Mouse (Mus musculus) lung, postnatal 0 days (tissue): ENCODE measurements around the gene Foxf1. TPM values are rescaled to one million over a fixed set of nuclear protein-coding genes. Genes with fewer than 3 reads are reported as not detected.
A peak's percentile ranks its signal among the peaks of the same experiment; 100 is the strongest.

ENCODE experiments used
- ATAC-seq: fragments of 200-750 bp; cut with Nextera tagmentation; 2 replicates; pipeline ENCODE4 v1.8.0; 2017; ENCODE audit warnings: moderate library complexity
- DNase-seq: peaks from one replicate; pipeline ENCODE4 v3.0.0-alpha.2; 2016; ENCODE audit warnings: low spot score
- H3K27ac ChIP-seq: fragments of 300-500 bp; sonication (generic); 2 replicates; pipeline ENCODE4 v1.5.1; 2014; ENCODE audit warnings: antibody characterized with exemption, mild to moderate bottlenecking, low read length, mixed read lengths
- H3K27me3 ChIP-seq: fragments of 300-500 bp; sonication (generic); replicated peaks from 2 replicates; pipeline ENCODE4 v1.6.1; 2014; ENCODE audit warnings: low read length, mixed read lengths; ENCODE audit not compliant: insufficient read depth
- H3K36me3 ChIP-seq: fragments of 300-500 bp; sonication (generic); 2 replicates; pipeline ENCODE4 v1.6.1; 2014; ENCODE audit warnings: low read length, mixed read lengths; ENCODE audit not compliant: insufficient read depth
- H3K4me1 ChIP-seq: fragments of 300-500 bp; sonication (generic); 2 replicates; pipeline ENCODE4 v1.6.1; 2014; ENCODE audit warnings: antibody characterized with exemption, low read depth, low read length, mixed read lengths; ENCODE audit not compliant: insufficient read depth
- H3K4me2 ChIP-seq: fragments of 300-500 bp; sonication (generic); replicated peaks from 2 replicates; pipeline ENCODE4 v1.6.1; 2014; ENCODE audit warnings: low read depth, mild to moderate bottlenecking, low read length, moderate library complexity, mixed read lengths
- H3K4me3 ChIP-seq: fragments of 300-500 bp; sonication (generic); 2 replicates; pipeline ENCODE4 v1.5.1; 2014; ENCODE audit warnings: low read depth, low read length
- H3K9ac ChIP-seq: fragments of 300-500 bp; sonication (generic); replicated peaks from 2 replicates; pipeline ENCODE4 v1.6.1; 2014; ENCODE audit warnings: low read depth, mild to moderate bottlenecking
- H3K9me3 ChIP-seq: fragments of 300-500 bp; sonication (generic); 2 replicates; pipeline ENCODE4 v1.6.1; 2016; ENCODE audit warnings: low read length, mixed read lengths
- CTCF ChIP-seq: IDR thresholded peaks from 2 replicates; pipeline ENCODE4 v1.5.1; 2016; ENCODE audit warnings: antibody characterized with exemption, mild to moderate bottlenecking
- EP300 ChIP-seq: IDR thresholded peaks from 2 replicates; pipeline ENCODE4 v1.6.1; 2016; ENCODE audit warnings: antibody characterized with exemption, mild to moderate bottlenecking, control low read depth
- WGBS: fragments of 180-500 bp; shearing (Covaris S2); extraction: QIAGEN DNeasy Blood & Tissue Kit; methylation state at CpG from one replicate; pipeline ENCODE4 v1.1.7; 2014; 5-methylcytosine and 5-hydroxymethylcytosine counted together
- polyA plus RNA-seq: library from polyadenylated mRNA; unstranded; fragments of >200 nt; fragmentation: Nextera tagmentation; extraction: Ambion mirVana; gene quantifications from 2 replicates; pipeline ENCODE4 v1.2.1, GENCODE M21; 2015

The Foxf1 gene
- polyA plus RNA-seq, 1 experiment from 2014 or later: 156 TPM

DNA sequence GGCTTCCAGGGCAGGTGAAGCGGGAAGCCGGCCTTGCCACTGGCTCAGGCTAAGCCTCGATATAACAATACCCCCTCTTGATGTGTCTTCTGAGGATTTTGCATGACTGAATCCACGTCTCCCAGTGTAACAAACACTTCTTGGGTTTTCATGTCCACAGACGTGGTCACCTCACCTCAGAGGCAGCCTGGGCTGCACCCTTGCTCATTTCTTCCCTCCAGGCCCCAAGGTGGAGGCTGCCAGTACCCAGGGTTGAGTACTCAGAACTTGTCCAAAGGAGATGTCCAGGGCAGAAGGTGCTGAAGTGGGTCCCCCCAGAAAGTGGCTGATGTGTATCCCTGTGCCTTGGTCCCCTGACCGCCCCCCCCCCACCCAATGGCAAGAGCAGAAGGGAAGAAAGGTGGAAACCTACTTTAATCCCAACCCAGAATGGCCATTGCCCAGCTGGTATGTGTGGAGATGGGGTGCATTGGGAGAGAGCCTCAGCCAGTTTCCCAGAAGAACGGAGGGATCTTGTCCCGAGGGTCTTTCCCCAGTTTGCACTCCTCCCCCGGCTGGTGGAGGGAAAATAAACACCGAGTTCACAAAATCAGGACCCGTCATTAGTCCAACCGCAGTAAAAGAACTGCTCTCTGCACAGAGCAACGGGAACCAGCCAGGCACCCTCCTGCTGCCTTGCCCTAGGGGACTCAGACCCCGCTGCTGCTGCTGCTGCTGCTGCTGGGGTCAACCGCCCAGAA is 9.9 kb upstream of the Foxf1 start:
- Histone ChIP-seq H3K36me3 (no peaks in the 10 kb centered on the region), H3K9me3 (no peaks in the 10 kb centered on the region), H3K4me2 (peak overlapping the region; percentile 62), H3K9ac (no peak overlapping the region; the same call in 1 of the 2 replicates), H3K27ac (no peak overlapping the region; the same call in 1 of the 2 replicates), H3K27me3 (0 out of 2 replicates have a peak, but pooled peaks cover 14% of the 10 kb centered on the region), H3K4me1 (peaks cover 5% of the 10 kb centered on the region), H3K4me3 (peak overlapping the region; percentile 34)
- 18% methylated on average over 14 of the region's 15 CpGs for WGBS
- ATAC-seq (no peak), DNase-seq (no peak)
- TF ChIP-seq EP300 (no peak), CTCF (no peak)

DNA sequence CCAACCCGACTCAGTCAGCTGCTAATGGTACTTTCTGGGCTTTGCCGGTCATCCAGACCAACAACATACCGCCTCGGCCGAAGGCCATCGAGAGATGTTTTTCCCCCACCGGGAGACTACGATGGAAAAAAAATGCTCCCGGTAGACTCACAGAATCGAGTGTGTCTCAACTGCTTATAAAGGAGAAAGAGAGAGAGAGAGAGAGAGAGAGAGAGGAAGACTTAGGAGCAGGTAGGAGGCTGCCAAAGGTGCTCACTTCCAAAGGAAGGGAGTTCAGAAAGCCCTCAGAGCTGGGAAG is 9.4 kb upstream of the Foxf1 start:
- Histone ChIP-seq H3K9ac (no peak overlapping the region; the same call in 1 of the 2 replicates), H3K36me3 (no peaks in the 10 kb centered on the region), H3K27ac (no peak overlapping the region), H3K4me1 (peaks cover 5% of the 10 kb centered on the region), H3K27me3 (0 out of 2 replicates have a peak, but pooled peaks cover 14% of the 10 kb centered on the region), H3K9me3 (no peaks in the 10 kb centered on the region), H3K4me3 (peak overlapping the region; percentile 34), H3K4me2 (peak overlapping the region; percentile 62)
- no peak for ATAC-seq
- 9% methylated on average over 10 of the region's 10 CpGs for whole genome bisulfite sequencing
- TF ChIP-seq CTCF (no peak), EP300 (no peak)
- DNase-seq: no peak

DNA sequence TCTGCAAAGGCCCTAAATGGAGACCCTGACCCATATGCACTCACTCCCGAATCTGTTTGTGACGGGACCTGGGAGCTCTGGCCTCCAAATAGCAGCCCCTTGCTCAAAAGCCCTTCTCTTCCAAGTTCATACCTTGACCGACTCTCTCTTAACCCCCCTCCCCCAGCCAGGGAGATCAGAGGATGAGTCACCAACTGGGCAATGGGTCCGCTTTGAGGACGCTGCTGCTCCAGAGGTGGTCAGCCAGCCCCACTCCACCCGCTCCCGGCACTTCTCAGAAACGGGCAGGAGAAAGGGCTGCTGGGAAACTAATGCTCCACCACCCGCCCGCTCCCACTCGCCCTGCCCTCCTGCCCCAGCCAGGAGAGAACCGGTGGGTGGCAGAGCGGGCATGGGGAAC is 8.2 kb upstream of the Foxf1 start:
- Histone ChIP-seq H3K27ac (0 out of 2 replicates have a peak overlapping the region, but pooled peaks have one; percentile 20), H3K4me1 (peaks cover 5% of the 10 kb centered on the region), H3K4me2 (peak overlapping the region; percentile 62), H3K9me3 (no peaks in the 10 kb centered on the region), H3K27me3 (peaks cover 18% of the 10 kb centered on the region), H3K36me3 (no peaks in the 10 kb centered on the region), H3K4me3 (peak overlapping the region; percentile 5; the same call in 1 of the 2 replicates), H3K9ac (no peak overlapping the region)
- WGBS: 23% methylated on average over 13 of the region's 13 CpGs
- DNase-seq: peak; percentile 48
- TF ChIP-seq CTCF: no peak
- peak; percentile 40 for ATAC-seq

DNA sequence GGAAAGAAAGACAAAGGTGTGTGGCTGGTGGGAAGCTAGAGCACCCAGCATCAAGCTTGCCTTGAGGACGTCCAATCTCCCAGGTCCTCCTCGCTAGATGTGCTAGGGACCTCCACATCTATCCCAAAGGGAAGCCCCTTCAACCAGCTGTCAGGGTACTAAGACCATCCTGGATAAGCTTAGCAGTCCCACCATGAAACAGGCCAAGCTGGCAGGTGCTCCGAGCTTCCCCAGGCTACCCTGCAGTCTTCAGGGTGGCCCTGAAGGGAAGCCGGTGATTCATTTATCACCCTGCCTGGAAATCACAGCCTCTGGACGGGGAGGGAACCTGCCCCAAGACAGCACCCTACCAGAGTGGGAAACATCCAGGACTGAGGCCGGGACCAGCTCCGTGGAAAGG is 7.6 kb upstream of the Foxf1 start:
- ATAC-seq: no peak
- no peaks in the 10 kb centered on the region for H3K36me3 ChIP-seq
- H3K27me3 ChIP-seq: peaks cover 20% of the 10 kb centered on the region
- 39% methylated on average over 7 of the region's 7 CpGs for WGBS
- peaks cover 5% of the 10 kb centered on the region for H3K4me1 ChIP-seq
- peak overlapping the region; percentile 62 for H3K4me2 ChIP-seq
- no peak overlapping the region for H3K9ac ChIP-seq
- no peak for DNase-seq
- no peaks in the 10 kb centered on the region for H3K9me3 ChIP-seq
- TF ChIP-seq CTCF: no peak
- no peak for TF ChIP-seq EP300
- H3K4me3 ChIP-seq: 0 out of 2 replicates have a peak overlapping the region, but pooled peaks have one; percentile 5
- H3K27ac ChIP-seq: no peak overlapping the region

DNA sequence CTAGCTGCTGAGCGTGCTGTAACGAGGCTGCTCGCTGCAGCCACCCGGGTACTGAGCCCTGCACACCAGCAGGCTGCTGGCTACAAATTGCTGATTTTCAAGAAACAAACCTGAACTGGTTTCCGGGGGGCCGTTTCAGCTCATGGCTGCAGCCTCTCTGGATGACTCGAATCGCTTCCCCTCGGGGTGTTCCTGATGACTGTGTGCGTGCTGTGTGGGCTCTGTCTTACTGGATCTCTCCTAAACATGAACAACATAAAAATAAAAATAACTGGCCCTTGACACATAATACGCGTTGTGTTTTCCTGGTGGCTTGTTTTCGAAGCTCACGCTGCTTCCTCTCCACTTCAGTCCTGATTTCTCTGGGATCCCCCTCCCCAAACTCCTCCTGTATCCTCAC is 5.5 kb upstream of the Foxf1 start:
- H3K36me3 ChIP-seq: no peaks in the 10 kb centered on the region
- TF ChIP-seq EP300 (no peak), CTCF (no peak)
- WGBS: 24% methylated on average over 14 of the region's 14 CpGs
- H3K4me1 ChIP-seq: no peaks in the 10 kb centered on the region; the same call in 1 of the 2 replicates
- DNase-seq (no peak), ATAC-seq (no peak)
- no peaks in the 10 kb centered on the region for H3K9me3 ChIP-seq
- peak overlapping the region; percentile 80; the same call in 1 of the 2 replicates for H3K9ac ChIP-seq
- peak overlapping the region; percentile 22 for H3K27ac ChIP-seq
- H3K27me3 ChIP-seq: peaks cover 25% of the 10 kb centered on the region
- peak overlapping the region; percentile 74 for H3K4me3 ChIP-seq
- peak overlapping the region; percentile 79 for H3K4me2 ChIP-seq

DNA sequence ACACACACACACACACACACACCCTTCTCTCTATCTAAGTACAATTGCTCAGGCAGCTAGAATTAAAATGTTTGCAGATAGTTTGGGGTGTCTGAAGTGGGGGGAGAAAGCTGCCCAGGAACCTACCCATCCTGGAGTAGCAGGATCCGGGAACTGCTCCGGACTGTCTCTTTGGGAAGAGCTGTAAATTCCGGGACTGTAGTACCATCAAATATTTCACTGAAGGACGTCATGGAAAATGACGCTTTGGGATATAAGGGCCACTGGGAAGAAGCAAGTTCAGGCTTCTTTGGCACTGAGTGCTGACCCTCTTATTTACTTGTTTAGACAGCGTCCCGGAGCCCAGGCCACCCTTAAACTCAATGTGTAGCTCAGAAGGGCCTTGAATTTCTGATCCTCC is 5.0 kb upstream of the Foxf1 start:
- peak overlapping the region; percentile 22 for H3K27ac ChIP-seq
- no peaks in the 10 kb centered on the region for H3K4me1 ChIP-seq
- ATAC-seq: no peak
- H3K9me3 ChIP-seq: no peaks in the 10 kb centered on the region
- peak overlapping the region; percentile 79 for H3K4me2 ChIP-seq
- peak overlapping the region; percentile 80; the same call in 1 of the 2 replicates for H3K9ac ChIP-seq
- H3K27me3 ChIP-seq: peaks cover 28% of the 10 kb centered on the region
- TF ChIP-seq EP300: no peak
- no peak for TF ChIP-seq CTCF
- 19% methylated on average over 7 of the region's 7 CpGs for WGBS
- H3K4me3 ChIP-seq: peak overlapping the region; percentile 74
- no peak for DNase-seq
- no peaks in the 10 kb centered on the region for H3K36me3 ChIP-seq
